Mouse (Mus musculus): ENCODE measurements around the gene Hipk4. TPM values are rescaled to one million over a fixed set of nuclear protein-coding genes. Genes with fewer than 3 reads are reported as not detected.

Hipk4 gene
- polyA plus RNA-seq, 1 experiment from 2014 or later, result 0.27 TPM

DNA sequence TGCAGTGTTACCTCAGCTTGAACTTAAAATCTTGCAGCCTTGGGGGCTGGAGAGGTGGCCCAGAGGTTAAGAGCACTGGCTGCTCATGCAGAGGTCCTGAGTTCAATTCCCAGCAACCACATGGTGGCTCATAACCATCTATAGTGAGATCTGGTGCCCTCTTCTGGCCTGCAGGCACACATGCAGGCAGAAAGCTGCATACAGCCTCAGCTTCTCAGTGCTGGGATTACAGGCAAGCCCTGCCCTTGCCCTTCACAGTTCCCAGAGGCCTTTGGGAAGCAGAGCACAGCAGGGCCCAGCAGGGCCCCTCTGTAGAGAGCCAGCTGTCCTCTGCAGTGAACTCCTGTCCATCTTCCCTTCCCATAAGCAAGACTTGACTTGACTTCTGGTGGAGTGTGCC is 3.0 kb upstream of the Hipk4 start:
- H3K27me3 ChIP-seq (replicated peaks; ENCODE audit: insufficient read depth, low read length), result no peaks in the 10 kb centered on the region
- no peak for ATAC-seq

GRCm38 (mm10) chr7:27520599-27520998 is 2.5 kb upstream of the Hipk4 start:
- Histone ChIP-seq H3K9me3 (ENCODE audit: low read length) (no peaks in the 10 kb centered on the region), H3K4me3 (ENCODE audit: low read depth, low read length) (no peak overlapping the region), H3K9ac (replicated peaks; ENCODE audit: low read depth) (no peak overlapping the region), H3K27ac (ENCODE audit: low read length) (0 out of 2 replicates have a peak overlapping the region, but pooled peaks have one; percentile 9), H3K36me3 (ENCODE audit: insufficient read depth, low read length) (0 out of 2 replicates have a peak, but pooled peaks cover 7% of the 10 kb centered on the region), H3K4me1 (ENCODE audit: insufficient read depth, low read depth, low read length) (no peaks in the 10 kb centered on the region; the same call in 1 of the 2 replicates), H3K4me2 (replicated peaks; ENCODE audit: low read depth, low read length) (no peak overlapping the region), H3K27me3 (replicated peaks; ENCODE audit: insufficient read depth, low read length) (no peaks in the 10 kb centered on the region)
- no peak for TF ChIP-seq CTCF (IDR thresholded peaks at IDR 0.05)
- TF ChIP-seq EP300 (IDR thresholded peaks at IDR 0.05), result no peak
- peak; percentile 70 for ATAC-seq
- 57% methylated on average over 1 of the region's 1 CpGs for WGBS
- peak; percentile 65 for DNase-seq (ENCODE audit: low spot score)

More for the DNA sequence above, 3.0 kb upstream of the Hipk4 start:
- Histone ChIP-seq H3K4me1 (ENCODE audit: insufficient read depth, low read depth, low read length) (no peaks in the 10 kb centered on the region; the same call in 1 of the 2 replicates), H3K4me3 (ENCODE audit: low read depth, low read length) (no peak overlapping the region), H3K27ac (ENCODE audit: low read length) (0 out of 2 replicates have a peak overlapping the region, but pooled peaks have one; percentile 9), H3K4me2 (replicated peaks; ENCODE audit: low read depth, low read length) (no peak overlapping the region), H3K36me3 (ENCODE audit: insufficient read depth, low read length) (0 out of 2 replicates have a peak, but pooled peaks cover 7% of the 10 kb centered on the region), H3K9me3 (ENCODE audit: low read length) (no peaks in the 10 kb centered on the region), H3K9ac (replicated peaks; ENCODE audit: low read depth) (no peak overlapping the region)
- no peak for TF ChIP-seq EP300 (IDR thresholded peaks at IDR 0.05)
- peak; percentile 36 for TF ChIP-seq CTCF (IDR thresholded peaks at IDR 0.05)
- no peak for DNase-seq (ENCODE audit: low spot score)

DNA sequence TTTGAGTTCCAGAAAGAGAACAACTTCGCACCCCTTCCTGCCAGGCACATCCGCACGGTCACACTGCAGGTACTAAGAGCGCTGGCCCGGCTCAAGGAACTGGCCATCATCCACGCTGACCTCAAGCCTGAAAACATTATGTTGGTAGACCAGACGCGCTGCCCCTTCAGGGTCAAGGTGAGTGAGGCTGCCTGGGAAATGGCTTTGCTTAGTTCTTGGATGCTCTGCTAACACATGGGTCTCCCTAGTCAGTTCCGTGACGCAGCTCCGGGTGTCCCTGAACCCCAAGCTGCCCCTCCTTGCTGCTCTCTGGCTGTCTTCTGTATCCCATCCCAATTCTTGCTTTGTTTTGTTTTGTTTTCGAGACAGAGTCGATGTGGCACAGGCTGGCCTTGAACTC is 738 bp downstream of the Hipk4 start:
- Histone ChIP-seq H3K36me3 (ENCODE audit: insufficient read depth, low read length) (no peaks in the 10 kb centered on the region), H3K4me3 (ENCODE audit: low read depth, low read length) (no peak overlapping the region), H3K27me3 (replicated peaks; ENCODE audit: insufficient read depth, low read length) (no peaks in the 10 kb centered on the region), H3K27ac (ENCODE audit: low read length) (no peak overlapping the region), H3K9me3 (ENCODE audit: low read length) (no peaks in the 10 kb centered on the region), H3K9ac (replicated peaks; ENCODE audit: low read depth) (no peak overlapping the region), H3K4me1 (ENCODE audit: insufficient read depth, low read depth, low read length) (no peaks in the 10 kb centered on the region; the same call in 1 of the 2 replicates), H3K4me2 (replicated peaks; ENCODE audit: low read depth, low read length) (no peak overlapping the region)
- 96% methylated on average over 13 of the region's 13 CpGs for WGBS
- TF ChIP-seq EP300 (IDR thresholded peaks at IDR 0.05) (no peak), CTCF (IDR thresholded peaks at IDR 0.05) (no peak)
- DNase-seq (ENCODE audit: low spot score) (no peak), ATAC-seq (no peak)

- Histone ChIP-seq H3K4me1 (ENCODE audit: insufficient read depth, low read depth, low read length) (no peaks in the 10 kb centered on the region), H3K4me2 (replicated peaks; ENCODE audit: low read depth, low read length) (no peak overlapping the region), H3K27ac (ENCODE audit: low read length) (no peak overlapping the region), H3K9me3 (ENCODE audit: low read length) (no peaks in the 10 kb centered on the region), H3K9ac (replicated peaks; ENCODE audit: low read depth) (no peak overlapping the region), H3K4me3 (ENCODE audit: low read depth, low read length) (no peak overlapping the region), H3K27me3 (replicated peaks; ENCODE audit: insufficient read depth, low read length) (no peaks in the 10 kb centered on the region), H3K36me3 (ENCODE audit: insufficient read depth, low read length) (no peaks in the 10 kb centered on the region)
- ATAC-seq (peak; percentile 85), DNase-seq (ENCODE audit: low spot score) (peak; percentile 91)
- TF ChIP-seq CTCF (IDR thresholded peaks at IDR 0.05) (peak; percentile 97), EP300 (IDR thresholded peaks at IDR 0.05) (no peak)
- WGBS, result 19% methylated on average over 10 of the region's 10 CpGs
These were observed 3.2 kb downstream of the Hipk4 start for GRCm38 (mm10) chr7:27526039-27526827.

- ATAC-seq (no peak), DNase-seq (ENCODE audit: low spot score) (no peak)
- H3K27ac ChIP-seq (ENCODE audit: low read length), result no peak overlapping the region
- H3K4me3 ChIP-seq (ENCODE audit: low read depth, low read length), result no peak overlapping the region
- H3K9ac ChIP-seq (replicated peaks; ENCODE audit: low read depth), result no peak overlapping the region
- H3K36me3 ChIP-seq (ENCODE audit: insufficient read depth, low read length), result peaks cover 8% of the 10 kb centered on the region; the same call in 1 of the 2 replicates
- TF ChIP-seq EP300 (IDR thresholded peaks at IDR 0.05), result no peak
- TF ChIP-seq CTCF (IDR thresholded peaks at IDR 0.05), result no peak
- no peaks in the 10 kb centered on the region for H3K9me3 ChIP-seq (ENCODE audit: low read length)
- H3K4me2 ChIP-seq (replicated peaks; ENCODE audit: low read depth, low read length), result no peak overlapping the region
- H3K27me3 ChIP-seq (replicated peaks; ENCODE audit: insufficient read depth, low read length), result no peaks in the 10 kb centered on the region
- 87% methylated on average over 21 of the region's 21 CpGs for WGBS
- no peaks in the 10 kb centered on the region for H3K4me1 ChIP-seq (ENCODE audit: insufficient read depth, low read depth, low read length)
These were observed 6.0 kb downstream of the Hipk4 start for GRCm38 (mm10) chr7:27529070-27529469.

DNA sequence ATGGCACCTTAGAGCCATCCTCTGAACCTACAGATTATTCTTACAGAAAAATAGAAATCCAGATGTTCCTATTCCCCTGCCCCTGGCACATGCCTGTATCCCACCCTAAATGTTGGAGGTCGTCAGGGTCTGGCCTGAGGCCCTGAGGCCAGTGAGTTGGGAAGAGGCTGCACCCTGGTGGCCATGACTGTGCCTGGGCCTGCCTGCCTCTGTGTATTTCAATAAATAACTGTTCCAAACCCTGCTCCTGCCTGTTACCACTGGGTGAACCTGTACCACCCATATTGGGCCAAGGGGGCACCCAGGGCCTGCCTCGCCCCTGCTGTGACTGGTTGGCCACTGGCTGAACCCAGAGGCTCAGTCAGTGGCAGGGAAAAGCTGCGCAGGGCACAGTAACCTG is 7.9 kb downstream of the Hipk4 start:
- DNase-seq (ENCODE audit: low spot score) (no peak), ATAC-seq (no peak)
- peaks cover 8% of the 10 kb centered on the region; the same call in 1 of the 2 replicates for H3K36me3 ChIP-seq (ENCODE audit: insufficient read depth, low read length)
- TF ChIP-seq EP300 (IDR thresholded peaks at IDR 0.05) (no peak), CTCF (IDR thresholded peaks at IDR 0.05) (peak; percentile 23; the same call in 1 of the 2 replicates)
- no peak overlapping the region for H3K4me3 ChIP-seq (ENCODE audit: low read depth, low read length)
- H3K27me3 ChIP-seq (replicated peaks; ENCODE audit: insufficient read depth, low read length), result no peaks in the 10 kb centered on the region
- H3K9me3 ChIP-seq (ENCODE audit: low read length), result no peaks in the 10 kb centered on the region
- H3K9ac ChIP-seq (replicated peaks; ENCODE audit: low read depth), result no peak overlapping the region
- no peak overlapping the region for H3K4me2 ChIP-seq (replicated peaks; ENCODE audit: low read depth, low read length)
- no peaks in the 10 kb centered on the region for H3K4me1 ChIP-seq (ENCODE audit: insufficient read depth, low read depth, low read length)
- no peak overlapping the region for H3K27ac ChIP-seq (ENCODE audit: low read length)
- WGBS, result 77% methylated on average over 3 of the region's 3 CpGs

Data from lung, postnatal 0 days (tissue).